Mouse (Mus musculus): ENCODE results near the gene Oog4.
"Not testable (repeated sequence)": the region's sequence is repeated elsewhere in the genome, so short reads cannot be mapped to it uniquely, and the experiment has no call there.

Oog4 gene

DNA sequence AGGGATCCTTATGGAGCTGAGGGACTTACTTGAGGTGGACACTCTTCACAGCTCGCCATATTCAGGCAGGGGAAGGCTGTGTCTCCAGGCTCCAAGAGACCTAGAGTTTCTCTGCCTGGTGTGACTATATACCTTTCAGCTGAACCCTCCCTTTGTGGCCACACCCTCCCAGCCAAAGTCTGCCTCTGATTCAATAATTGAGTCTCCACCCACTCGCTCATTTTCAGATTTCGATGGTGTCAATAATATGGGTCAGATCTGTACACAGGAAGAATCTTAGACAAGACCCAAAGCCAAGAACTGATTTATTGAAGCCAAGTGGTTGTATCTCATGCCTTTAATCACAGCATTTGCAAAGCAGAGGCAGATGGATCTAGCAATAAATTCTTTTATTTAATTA lies at the start of gene Oog4:
Gene Oog4, minus strand, starts transcription at position 101 of the 400 bp plus-strand sequence.
- in situ Hi-C loops (cut with MboI; ENCODE audit: low sequenced_read_pairs) = no loop called here

DNA sequence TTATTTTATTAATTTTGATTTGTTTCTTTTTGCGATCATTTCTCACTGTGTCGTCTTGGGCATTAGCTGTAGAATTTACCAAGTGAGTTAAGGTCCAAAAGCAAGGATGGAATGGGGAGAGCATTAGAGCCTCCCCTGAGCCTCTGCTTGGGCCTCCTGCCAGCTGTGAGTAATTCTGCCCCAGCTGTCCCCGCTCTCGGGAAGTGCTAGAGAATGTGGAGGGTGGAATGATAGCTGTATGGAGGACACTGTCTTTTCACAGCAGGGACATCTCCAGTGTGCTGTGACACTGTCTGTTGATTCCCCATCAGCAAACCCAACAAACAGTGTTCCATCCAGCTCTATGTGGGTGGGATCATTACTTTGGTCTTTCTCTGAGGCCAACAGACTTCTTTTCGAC lies 23.4 kb downstream of the Oog4 start:
- in situ Hi-C loops (cut with MboI; ENCODE audit: low sequenced_read_pairs) = not testable (repeated sequence)

DNA sequence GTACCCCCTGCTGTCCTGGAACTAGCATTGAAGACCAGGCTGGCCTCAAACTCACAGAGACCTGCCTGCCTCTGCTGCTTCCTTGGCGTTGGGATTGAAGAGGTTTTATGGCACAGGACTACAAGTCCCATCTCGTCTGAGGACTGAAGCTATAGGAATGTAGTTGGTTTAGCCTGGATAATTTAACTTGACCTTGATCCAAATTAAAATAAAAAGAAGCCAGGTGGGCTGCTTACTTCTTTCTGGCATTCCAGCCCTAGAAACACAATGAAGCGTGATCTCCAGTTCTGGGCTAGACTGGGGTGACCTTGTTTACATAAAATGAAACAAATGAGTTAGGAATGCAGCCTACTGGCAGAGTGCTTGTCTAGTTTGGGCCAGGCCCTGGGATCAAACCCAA lies 36.0 kb downstream of the Oog4 start:
- in situ Hi-C loops (cut with MboI; ENCODE audit: low sequenced_read_pairs) = no loop called here

DNA sequence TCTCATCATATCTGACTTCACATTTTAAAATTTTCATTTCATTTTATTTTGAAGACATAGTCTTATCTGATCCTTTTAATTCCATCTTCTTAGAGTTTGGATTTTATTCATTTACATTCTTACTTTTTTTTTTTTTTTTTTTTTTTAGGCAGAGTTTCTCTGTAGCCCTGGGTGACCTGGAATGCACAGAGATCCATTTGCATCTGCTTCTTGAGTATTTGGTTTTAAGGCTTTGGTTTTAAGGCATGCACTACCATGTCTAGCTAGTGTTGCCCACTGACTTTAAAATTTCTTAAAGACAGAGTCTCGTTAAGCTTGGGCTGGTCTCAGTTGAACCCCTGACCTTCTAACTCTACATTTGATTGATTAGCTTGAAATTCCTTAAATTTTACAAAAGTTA lies 36.5 kb downstream of the Oog4 start:
- in situ Hi-C loops (cut with MboI; ENCODE audit: low sequenced_read_pairs) = no loop called here

DNA sequence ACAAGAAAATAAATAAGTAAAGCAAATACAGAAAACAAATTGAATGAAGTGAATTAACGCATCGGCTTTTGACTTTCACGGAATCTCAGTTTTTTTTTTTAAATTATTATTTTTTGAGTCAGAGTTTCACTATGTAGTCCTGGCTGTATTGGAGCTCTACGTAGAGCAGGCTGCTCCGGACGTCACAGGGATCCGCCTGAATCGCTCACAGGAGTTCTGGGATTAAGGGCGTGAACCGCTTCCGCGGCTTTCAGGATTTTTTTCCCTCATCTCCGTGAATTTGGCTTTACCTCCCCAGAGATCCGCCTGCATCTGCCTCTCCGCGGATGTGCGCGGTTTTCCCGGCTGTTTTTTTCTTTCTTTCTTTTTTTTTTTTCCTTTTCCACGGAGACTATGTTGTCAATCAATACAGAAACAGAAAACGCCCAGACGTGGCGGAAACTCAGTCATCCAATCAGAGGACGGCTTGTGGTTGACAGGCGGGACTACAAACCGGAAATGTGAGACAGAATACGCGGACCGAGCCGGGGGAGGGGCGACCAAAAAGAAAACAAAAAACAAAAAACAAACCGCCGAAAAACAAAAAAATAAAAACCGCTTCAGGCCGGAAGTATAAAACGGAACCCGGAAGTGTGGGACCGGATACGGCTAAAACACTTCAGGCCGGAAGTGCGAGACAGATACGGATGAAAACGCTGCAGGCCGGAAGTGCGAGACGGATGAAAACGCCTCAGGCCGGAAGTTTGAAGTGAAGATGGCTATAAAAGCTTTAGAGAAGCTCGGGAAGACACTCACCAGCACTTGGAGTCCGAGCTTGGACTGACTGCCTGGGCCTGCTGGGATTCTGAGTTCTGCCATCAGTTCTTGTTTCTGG lies 37.7 kb downstream of the Oog4 start, which contains the start of gene Pramef8:
Gene Pramef8, plus strand, starts transcription at position 208 of the 874 bp plus-strand sequence.
- in situ Hi-C loops (cut with MboI; ENCODE audit: low sequenced_read_pairs) = no loop called here

DNA sequence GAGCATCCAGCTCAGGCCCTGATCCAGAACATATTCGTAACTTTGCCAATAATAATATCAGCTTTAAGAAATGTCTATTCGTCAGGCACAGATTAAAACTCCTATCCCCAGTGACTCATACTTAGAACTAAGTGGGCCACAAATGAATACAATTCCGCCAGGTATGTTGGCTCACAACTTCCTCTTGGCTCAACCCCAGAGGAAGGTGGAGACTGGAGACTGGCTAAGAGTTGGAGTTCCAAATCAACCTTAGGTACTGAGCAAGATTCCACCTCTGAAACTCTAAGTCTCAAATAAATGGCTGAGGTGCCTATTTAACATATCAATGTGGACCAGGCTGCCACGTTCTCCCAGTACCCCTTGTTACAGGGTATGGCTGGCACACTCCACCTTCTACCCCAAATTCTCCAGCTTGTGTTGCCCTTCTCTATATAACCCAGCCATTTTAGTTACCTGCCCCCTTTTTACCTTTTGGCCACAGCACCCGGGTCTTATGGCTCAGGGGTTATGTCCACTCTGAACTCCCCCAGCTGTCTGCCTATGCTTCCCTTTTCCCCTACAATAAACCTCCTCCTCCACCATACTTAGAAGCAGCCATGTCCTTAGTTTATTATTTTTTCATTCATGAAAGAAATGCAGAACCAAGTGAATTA lies 38.4 kb downstream of the Oog4 start:
- in situ Hi-C loops (cut with MboI; ENCODE audit: low sequenced_read_pairs) = no loop called here

DNA sequence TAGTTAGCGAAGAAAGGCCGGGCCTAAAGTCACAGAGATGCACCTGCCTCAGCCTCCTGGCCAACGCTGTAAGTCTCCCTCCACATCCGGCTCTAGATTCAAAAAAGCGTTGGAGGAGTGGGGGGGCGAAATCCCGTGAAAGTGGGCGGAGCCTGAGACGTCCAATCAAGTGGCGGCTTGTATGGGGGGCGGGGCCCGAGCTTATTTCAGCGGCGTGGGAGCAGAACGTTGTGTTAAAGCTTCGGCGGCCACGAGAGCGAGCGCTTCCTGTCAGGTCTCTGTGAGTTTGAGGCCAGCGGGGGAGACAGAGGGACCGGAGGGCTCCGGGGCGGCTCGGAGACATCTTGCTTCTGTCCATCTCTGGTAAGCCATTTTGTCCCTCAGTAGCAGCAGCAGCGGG lies 55.9 kb downstream of the Oog4 start, which contains the start of gene Pramel1:
Gene Pramel1, plus strand, starts transcription at position 248 of the 400 bp plus-strand sequence.
- in situ Hi-C loops (cut with MboI; ENCODE audit: low sequenced_read_pairs) = no loop called here

DNA sequence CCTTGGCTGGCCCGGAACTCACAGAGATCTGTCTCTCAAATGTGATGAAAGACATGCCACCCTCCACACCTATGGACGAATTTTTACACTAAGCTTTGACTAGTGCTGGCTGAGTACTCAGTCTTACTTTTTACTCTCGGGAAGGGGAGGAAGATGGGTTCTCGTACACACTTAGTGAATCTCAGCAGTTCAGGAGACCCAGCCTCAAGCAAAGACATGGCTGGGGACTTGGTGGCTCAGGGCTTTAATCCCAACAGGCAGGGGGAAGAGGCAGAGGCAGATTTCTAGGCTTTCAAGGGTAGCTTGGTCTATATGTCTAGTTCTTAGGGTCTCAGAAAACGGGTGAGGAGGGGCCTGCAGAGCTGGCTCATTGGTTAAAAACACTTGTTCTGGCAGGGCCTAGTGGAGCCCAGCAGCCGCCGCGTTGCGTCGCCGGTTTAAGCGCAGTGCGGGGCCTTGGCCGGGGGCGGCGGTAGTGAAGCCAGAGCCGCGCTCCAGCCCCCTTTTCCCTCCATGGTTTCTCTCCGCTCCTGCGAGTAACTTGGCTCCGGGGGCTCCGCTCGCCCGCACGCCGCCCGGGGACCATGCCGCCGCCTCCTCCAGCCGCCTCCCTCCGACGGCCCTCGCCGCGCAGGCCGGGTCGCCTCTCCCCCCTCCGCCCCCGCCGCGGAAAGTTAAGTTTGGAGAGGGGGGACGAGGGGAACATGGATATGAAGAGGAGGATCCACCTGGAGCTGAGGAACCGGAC lies 61.0 kb downstream of the Oog4 start:
- in situ Hi-C loops (cut with MboI; ENCODE audit: low sequenced_read_pairs) = no loop called here

Measured in CH12F3 (cell line).